Mouse (Mus musculus) kidney, adult 2 months (tissue): Measurements from ENCODE around the gene Nfatc2ip. TPM values are rescaled to one million over a fixed set of nuclear protein-coding genes. Genes with fewer than 3 reads are reported as not detected.

Experiments used
- DNase-seq: peaks from one replicate; pipeline ENCODE4 v3.0.0; 2021
- H3K27ac ChIP-seq: fragments of 200-500 bp; 2 replicates; pipeline ENCODE4 v1.5.1; 2012; ENCODE audit warnings: low read depth, low read length, control low read depth, inconsistent platforms; ENCODE audit not compliant: insufficient read depth
- H3K27me3 ChIP-seq: fragments of 200-500 bp; replicated peaks from 2 replicates; pipeline ENCODE4 v1.6.1; 2012; ENCODE audit warnings: mild to moderate bottlenecking, moderate library complexity, low read length, inconsistent platforms; ENCODE audit not compliant: control insufficient read depth, insufficient read depth
- H3K36me3 ChIP-seq: fragments of 200-500 bp; 2 replicates; pipeline ENCODE4 v1.6.1; 2012; ENCODE audit warnings: mild to moderate bottlenecking, moderate library complexity, low read length, inconsistent platforms; ENCODE audit not compliant: control insufficient read depth, insufficient read depth
- H3K4me1 ChIP-seq: fragments of 200-500 bp; 2 replicates; pipeline ENCODE4 v1.6.1; 2011; ENCODE audit warnings: low read length; ENCODE audit not compliant: control insufficient read depth, insufficient read depth
- H3K4me3 ChIP-seq: fragments of 200-500 bp; 2 replicates; pipeline ENCODE4 v1.5.1; 2011; ENCODE audit warnings: mild to moderate bottlenecking, low read depth, low read length, control low read depth; ENCODE audit not compliant: insufficient read depth
- CTCF ChIP-seq: fragments of 200-500 bp; conservative IDR thresholded peaks from 2 replicates; pipeline ENCODE4 v1.5.1; 2011; ENCODE audit warnings: low read depth, mild to moderate bottlenecking, control low read depth, low read length, moderate library complexity, mixed read lengths; ENCODE audit not compliant: insufficient read depth, insufficient read length
- POLR2A ChIP-seq: fragments of 200-500 bp; IDR thresholded peaks from one replicate; pipeline ENCODE4 v1.6.1; 2011; ENCODE audit warnings: low read depth, low read length, control low read depth
- WGBS: fragments of 180-500 bp; shearing (Covaris S2); methylation state at CpG from one replicate; pipeline ENCODE4 v1.1.7; 2018; 5-methylcytosine and 5-hydroxymethylcytosine counted together
- polyA plus RNA-seq: library from polyadenylated mRNA; depleted of rRNA; stranded (reverse); fragments of >200 nt; gene quantifications from 2 replicates; pipeline ENCODE4 v1.2.3, GENCODE M21; 2012

Gene Nfatc2ip
- polyA plus RNA-seq, 1 experiment: 3.9 TPM

- DNase-seq: no peak
- peaks cover 1% of the 10 kb centered on the region; the same call in 1 of the 2 replicates for H3K36me3 ChIP-seq
- 85% methylated on average over 8 of the region's 8 CpGs for WGBS
- no peak overlapping the region for H3K4me3 ChIP-seq
- H3K4me1 ChIP-seq: no peaks in the 10 kb centered on the region
- TF ChIP-seq POLR2A: no peak
- TF ChIP-seq CTCF: no peak
- no peaks in the 10 kb centered on the region for H3K27me3 ChIP-seq
- H3K27ac ChIP-seq: no peak overlapping the region
Measured at GRCm38 (mm10) chr7:126368367-126368766, 28.2 kb downstream of the Nfatc2ip start.

- DNase-seq: no peak
- Histone ChIP-seq H3K36me3 (peaks cover under 1% of the 10 kb centered on the region; the same call in 1 of the 2 replicates), H3K4me3 (no peak overlapping the region), H3K27me3 (no peaks in the 10 kb centered on the region), H3K4me1 (no peaks in the 10 kb centered on the region), H3K27ac (no peak overlapping the region)
- WGBS: 73% methylated on average over 10 of the region's 10 CpGs
- TF ChIP-seq POLR2A: no peak
- TF ChIP-seq CTCF: no peak
Measured at GRCm38 (mm10) chr7:126367636-126368035, 28.9 kb downstream of the Nfatc2ip start.

- Histone ChIP-seq H3K36me3 (no peaks in the 10 kb centered on the region), H3K27ac (no peak overlapping the region), H3K27me3 (no peaks in the 10 kb centered on the region), H3K4me3 (no peak overlapping the region), H3K4me1 (no peaks in the 10 kb centered on the region)
- TF ChIP-seq POLR2A (no peak), CTCF (no peak)
- 85% methylated on average over 6 of the region's 6 CpGs for WGBS
- DNase-seq: no peak
Measured at GRCm38 (mm10) chr7:126363038-126363437, 33.5 kb downstream of the Nfatc2ip start.

GRCm38 (mm10) chr7:126359049-126359448 lies 37.5 kb downstream of the Nfatc2ip start:
- Histone ChIP-seq H3K4me1 (no peaks in the 10 kb centered on the region), H3K27me3 (no peaks in the 10 kb centered on the region), H3K4me3 (no peak overlapping the region), H3K36me3 (no peaks in the 10 kb centered on the region), H3K27ac (no peak overlapping the region)
- TF ChIP-seq CTCF (no peak), POLR2A (no peak)
- no peak for DNase-seq
- WGBS: 71% methylated on average over 13 of the region's 13 CpGs

GRCm38 (mm10) chr7:126358413-126358812 lies 38.1 kb downstream of the Nfatc2ip start:
- H3K4me1 ChIP-seq: no peaks in the 10 kb centered on the region
- no peak overlapping the region for H3K4me3 ChIP-seq

GRCm38 (mm10) chr7:126357838-126358237 lies 38.7 kb downstream of the Nfatc2ip start:
- no peaks in the 10 kb centered on the region for H3K4me1 ChIP-seq
- TF ChIP-seq POLR2A (no peak), CTCF (no peak)
- DNase-seq: no peak
- no peak overlapping the region for H3K4me3 ChIP-seq
- H3K27ac ChIP-seq: no peak overlapping the region
- H3K36me3 ChIP-seq: no peaks in the 10 kb centered on the region
- no peaks in the 10 kb centered on the region for H3K27me3 ChIP-seq
- WGBS: 85% methylated on average over 6 of the region's 6 CpGs

More at GRCm38 (mm10) chr7:126358413-126358812, 38.1 kb downstream of the Nfatc2ip start:
- no peak for DNase-seq
- TF ChIP-seq POLR2A: no peak
- TF ChIP-seq CTCF: no peak
- 92% methylated on average over 9 of the region's 9 CpGs for WGBS
- H3K27me3 ChIP-seq: no peaks in the 10 kb centered on the region
- H3K36me3 ChIP-seq: no peaks in the 10 kb centered on the region
- no peak overlapping the region for H3K27ac ChIP-seq

- Histone ChIP-seq H3K27me3 (no peaks in the 10 kb centered on the region), H3K4me3 (no peak overlapping the region), H3K4me1 (no peaks in the 10 kb centered on the region), H3K36me3 (no peaks in the 10 kb centered on the region), H3K27ac (no peak overlapping the region)
- no peak for DNase-seq
- TF ChIP-seq CTCF: no peak
- TF ChIP-seq POLR2A: no peak
- 64% methylated on average over 7 of the region's 7 CpGs for WGBS
Measured at GRCm38 (mm10) chr7:126356793-126357591, 39.5 kb downstream of the Nfatc2ip start.
